Mouse (Mus musculus) stomach, postnatal 0 days (tissue): ENCODE results near the gene H2-T22. TPM values are rescaled to one million over a fixed set of nuclear protein-coding genes. Genes with fewer than 3 reads are reported as not detected.
"Not testable (repeated sequence)": the region's sequence is repeated elsewhere in the genome, so short reads cannot be mapped to it uniquely, and the experiment has no call there.

Experiments
- ATAC-seq: fragments of 200-750 bp; cut with Nextera tagmentation; 2 replicates; pipeline ENCODE4 v1.8.0; 2017; ENCODE audit not compliant: low FRiP score, low TSS enrichment
- DNase-seq: peaks from one replicate; pipeline ENCODE4 v3.0.0-alpha.2; 2016; ENCODE audit warnings: low spot score
- H3K27ac ChIP-seq: fragments of 300-500 bp; sonication (generic); replicated peaks from 2 replicates; pipeline ENCODE4 v1.5.1; 2014; ENCODE audit warnings: mild to moderate bottlenecking, control low read depth
- H3K27me3 ChIP-seq: fragments of 300-500 bp; sonication (generic); 2 replicates; pipeline ENCODE4 v1.6.1; 2014; ENCODE audit warnings: low read length; ENCODE audit not compliant: control insufficient read depth, insufficient read depth
- H3K36me3 ChIP-seq: fragments of 300-500 bp; sonication (generic); 2 replicates; pipeline ENCODE4 v1.6.1; 2014; ENCODE audit warnings: low read length, mixed read lengths; ENCODE audit not compliant: control insufficient read depth, insufficient read depth
- H3K4me1 ChIP-seq: fragments of 300-500 bp; sonication (generic); replicated peaks from 2 replicates; pipeline ENCODE4 v1.6.1; 2014; ENCODE audit warnings: antibody characterized with exemption; ENCODE audit not compliant: control insufficient read depth, insufficient read depth
- H3K4me2 ChIP-seq: fragments of 300-500 bp; sonication (generic); replicated peaks from 2 replicates; pipeline ENCODE4 v1.6.1; 2014; ENCODE audit warnings: low read depth, mild to moderate bottlenecking, control low read depth, moderate library complexity
- H3K4me3 ChIP-seq: fragments of 300-500 bp; sonication (generic); 2 replicates; pipeline ENCODE4 v1.5.1; 2014; ENCODE audit warnings: low read depth, low read length, control low read depth
- H3K9ac ChIP-seq: fragments of 300-500 bp; sonication (generic); 2 replicates; pipeline ENCODE4 v1.6.1; 2014; ENCODE audit warnings: mild to moderate bottlenecking, low read length, control low read depth, mixed read lengths
- H3K9me3 ChIP-seq: fragments of 300-500 bp; sonication (generic); 2 replicates; pipeline ENCODE4 v1.6.1; 2016; ENCODE audit warnings: low read length; ENCODE audit not compliant: control insufficient read depth
- CTCF ChIP-seq: IDR thresholded peaks from 2 replicates; pipeline ENCODE4 v1.5.1; 2016; ENCODE audit warnings: antibody characterized with exemption, low read depth, mild to moderate bottlenecking, moderate library complexity
- EP300 ChIP-seq: optimal IDR thresholded peaks from 2 replicates; pipeline ENCODE3; 2016; ENCODE audit warnings: antibody characterized with exemption
- whole genome bisulfite sequencing: fragments of 180-500 bp; shearing (Covaris S2); extraction: QIAGEN DNeasy Blood & Tissue Kit; methylation state at CpG from one replicate; pipeline ENCODE4 v1.1.7; 2014; 5-methylcytosine and 5-hydroxymethylcytosine counted together
- polyA plus RNA-seq: library from polyadenylated mRNA; unstranded; fragments of >200 nt; fragmentation: Nextera tagmentation; extraction: Ambion mirVana; gene quantifications from 2 replicates; pipeline ENCODE4 v1.2.1, GENCODE M21; 2015

The H2-T22 gene
- polyA plus RNA-seq, 1 experiment from 2014 or later = 18.9 TPM

DNA sequence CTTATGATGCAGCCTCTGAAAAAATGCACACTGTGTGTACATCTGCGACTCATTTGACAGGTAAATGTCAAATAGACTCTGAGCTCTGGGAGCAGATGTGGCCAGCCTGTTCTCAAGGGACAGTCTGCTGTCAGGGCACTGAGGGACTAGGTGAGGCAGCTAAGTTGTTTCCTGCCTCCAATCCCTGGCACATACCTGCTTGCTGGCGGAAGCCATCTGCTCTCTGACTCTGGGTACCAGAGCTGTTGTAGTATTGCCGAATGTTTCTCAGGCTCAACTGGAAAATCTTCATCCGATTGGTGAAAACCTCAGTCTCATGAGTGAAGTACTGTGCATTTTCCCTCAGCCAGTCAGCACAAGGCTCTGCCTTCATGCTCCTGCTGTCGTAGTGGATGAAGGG is 25.5 kb downstream of the H2-T22 start:
- no peak for ATAC-seq
- WGBS = 85% methylated on average over 5 of the region's 5 CpGs

DNA sequence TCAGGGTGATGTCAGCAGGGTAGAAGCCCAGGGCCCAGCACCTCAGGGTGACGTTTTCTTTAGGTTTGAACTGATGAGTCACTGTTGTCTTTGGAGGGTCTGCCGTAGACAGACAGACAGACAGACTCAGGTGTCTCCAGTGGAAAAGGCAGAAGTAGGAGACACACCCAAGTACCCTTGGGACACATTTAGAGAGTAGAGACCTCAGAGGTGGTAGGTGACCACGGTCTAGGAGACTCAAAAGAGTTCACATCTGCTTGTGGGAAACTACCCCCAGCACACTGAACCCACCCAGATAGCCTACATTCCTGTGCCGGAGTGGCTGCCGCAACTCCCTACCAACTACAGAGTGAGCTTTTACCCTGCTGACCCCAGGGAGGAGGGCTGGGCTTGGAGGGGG is 27.6 kb downstream of the H2-T22 start:
- DNase-seq (no peak), ATAC-seq (no peak; the same call in 1 of the 2 replicates)
- Histone ChIP-seq H3K36me3 (peaks cover 3% of the 10 kb centered on the region; the same call in 1 of the 2 replicates), H3K27me3 (no peaks in the 10 kb centered on the region), H3K27ac (no peak overlapping the region), H3K9ac (no peak overlapping the region), H3K4me2 (no peak overlapping the region), H3K4me1 (no peaks in the 10 kb centered on the region), H3K4me3 (no peak overlapping the region), H3K9me3 (no peaks in the 10 kb centered on the region)
- TF ChIP-seq CTCF = no peak
- WGBS = 89% methylated on average over 5 of the region's 5 CpGs

More for the DNA sequence above, 25.5 kb downstream of the H2-T22 start:
- no peak overlapping the region for H3K27ac ChIP-seq
- H3K4me1 ChIP-seq = no peaks in the 10 kb centered on the region
- H3K36me3 ChIP-seq = peaks cover 3% of the 10 kb centered on the region; the same call in 1 of the 2 replicates
- no peaks in the 10 kb centered on the region for H3K9me3 ChIP-seq
- H3K27me3 ChIP-seq = no peaks in the 10 kb centered on the region
- H3K4me2 ChIP-seq = no peak overlapping the region
- H3K4me3 ChIP-seq = no peak overlapping the region
- H3K9ac ChIP-seq = no peak overlapping the region
- TF ChIP-seq EP300 = no peak
- no peak for TF ChIP-seq CTCF
- DNase-seq = no peak

DNA sequence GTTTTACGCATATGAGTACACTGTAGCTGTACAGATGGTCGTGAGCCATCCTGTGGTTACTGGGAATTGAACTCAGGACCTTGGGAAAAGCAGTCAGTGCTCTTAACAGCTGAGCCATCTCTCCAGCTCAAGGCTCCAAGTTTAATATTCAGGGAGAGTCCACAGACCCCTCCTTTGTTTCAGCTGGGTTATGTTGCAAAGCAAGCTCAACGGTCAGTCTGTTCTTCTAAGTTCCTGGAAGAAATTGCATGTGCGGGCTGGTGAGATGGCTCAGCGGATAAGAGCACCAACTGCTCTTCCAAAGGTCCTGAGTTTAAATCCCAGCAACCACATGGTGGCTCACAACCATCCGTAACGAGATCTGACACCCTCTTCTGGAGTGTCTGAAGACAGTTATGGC is 38.1 kb downstream of the H2-T22 start:
- H3K4me2 ChIP-seq, H3K4me1 ChIP-seq, ATAC-seq, H3K9ac ChIP-seq, H3K27me3 ChIP-seq, H3K27ac ChIP-seq, H3K9me3 ChIP-seq, DNase-seq, H3K36me3 ChIP-seq, H3K4me3 ChIP-seq: not testable (repeated sequence)
- 86% methylated on average over 7 of the region's 7 CpGs for WGBS

DNA sequence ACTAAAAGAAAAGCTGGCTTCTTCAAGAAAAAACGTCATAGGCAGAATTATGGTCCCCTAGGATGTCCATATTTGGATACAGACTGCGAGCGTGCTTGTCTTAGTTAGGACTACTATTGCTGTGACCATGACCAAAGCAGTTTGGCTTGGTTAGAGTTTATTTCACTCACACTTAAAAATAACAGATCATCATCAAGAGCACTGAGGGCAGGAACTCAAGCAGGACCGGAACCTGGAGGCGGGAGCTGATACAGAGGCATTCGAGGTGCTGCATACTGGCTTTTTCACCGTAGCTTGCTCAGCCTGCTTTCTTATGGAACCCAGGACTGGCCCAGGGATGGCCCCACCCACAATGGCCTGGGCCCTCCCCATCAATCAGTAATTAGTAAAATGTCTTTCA is 39.2 kb downstream of the H2-T22 start:
- DNase-seq (no peak), ATAC-seq (no peak)
- no peak overlapping the region for H3K9ac ChIP-seq
- TF ChIP-seq EP300 = no peak
- no peak for TF ChIP-seq CTCF
- no peak overlapping the region for H3K4me3 ChIP-seq
- no peak overlapping the region for H3K4me2 ChIP-seq
- 91% methylated on average over 7 of the region's 7 CpGs for WGBS
- H3K4me1 ChIP-seq = no peaks in the 10 kb centered on the region
- H3K27ac ChIP-seq = no peak overlapping the region
- no peaks in the 10 kb centered on the region for H3K9me3 ChIP-seq
- H3K27me3 ChIP-seq = no peaks in the 10 kb centered on the region
- H3K36me3 ChIP-seq = no peaks in the 10 kb centered on the region

DNA sequence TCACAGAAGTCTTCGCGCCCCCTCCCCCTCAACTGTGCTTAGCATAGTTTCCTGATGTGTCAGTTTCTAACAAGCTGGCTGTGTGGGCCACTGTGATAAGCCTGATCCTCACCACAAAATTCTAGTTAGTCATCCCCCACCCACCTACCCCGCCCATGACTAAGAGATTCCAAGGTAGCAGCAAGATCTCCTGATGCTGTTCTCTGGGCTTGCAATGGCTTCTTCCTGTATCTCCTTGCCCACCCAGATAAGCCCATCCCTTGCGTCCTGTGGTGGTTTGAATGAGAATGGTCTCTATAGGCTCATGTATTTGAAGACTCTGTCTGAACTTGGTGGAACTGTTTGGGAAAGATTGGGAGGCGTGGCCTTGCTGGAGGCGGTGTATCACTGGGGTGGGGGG is 40.6 kb downstream of the H2-T22 start:
- H3K36me3 ChIP-seq = no peaks in the 10 kb centered on the region
- no peak overlapping the region for H3K27ac ChIP-seq
- no peak for ATAC-seq
- no peak overlapping the region for H3K4me3 ChIP-seq
- DNase-seq = no peak
- H3K27me3 ChIP-seq = no peaks in the 10 kb centered on the region
- H3K9me3 ChIP-seq = no peaks in the 10 kb centered on the region
- 95% methylated on average over 6 of the region's 6 CpGs for WGBS
- H3K9ac ChIP-seq = no peak overlapping the region
- TF ChIP-seq EP300 (no peak), CTCF (no peak)
- no peak overlapping the region for H3K4me2 ChIP-seq
- H3K4me1 ChIP-seq = no peaks in the 10 kb centered on the region

DNA sequence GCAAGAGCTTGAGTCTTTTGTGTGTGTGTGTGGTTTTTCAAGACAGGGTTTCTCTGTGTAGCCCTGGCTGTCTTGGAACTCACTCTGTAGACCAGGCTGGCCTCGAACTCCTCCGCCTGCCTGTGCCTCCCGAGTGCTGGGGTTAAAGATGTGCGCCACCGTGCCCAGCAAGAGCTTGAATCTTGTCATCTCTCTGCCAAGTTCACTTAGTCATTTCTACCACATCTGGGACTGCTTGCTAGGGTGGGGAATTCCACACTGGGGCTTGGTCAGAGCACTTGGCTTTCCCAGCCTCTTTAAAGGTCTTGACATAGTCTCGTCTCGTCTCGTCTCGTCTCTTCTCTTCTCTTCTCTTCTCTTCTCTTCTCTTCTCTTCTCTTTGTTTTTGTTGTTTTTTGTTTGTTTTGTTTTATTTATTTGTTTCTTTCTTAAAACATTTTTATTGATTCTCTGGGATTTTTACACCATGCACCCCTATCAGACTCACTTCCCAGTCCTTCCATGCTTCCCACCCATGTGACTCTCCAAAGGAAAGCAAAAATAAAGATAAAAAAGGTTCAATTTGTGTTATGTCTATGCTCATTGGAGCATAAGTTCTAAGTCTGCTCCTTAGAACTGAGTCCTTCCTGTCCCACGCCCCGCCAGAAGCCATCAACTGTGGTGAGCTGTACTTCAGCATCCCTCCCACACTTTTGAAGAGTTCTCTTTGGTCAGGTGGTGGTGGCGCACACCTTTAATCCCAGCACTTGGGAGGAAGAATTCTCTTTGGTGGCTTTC is 41.2 kb downstream of the H2-T22 start:
- no peak for ATAC-seq
- TF ChIP-seq EP300 = no peak
- TF ChIP-seq CTCF = no peak

More for the DNA sequence above, 41.2 kb downstream of the H2-T22 start:
- no peaks in the 10 kb centered on the region for H3K36me3 ChIP-seq
- no peaks in the 10 kb centered on the region for H3K27me3 ChIP-seq
- no peaks in the 10 kb centered on the region for H3K9me3 ChIP-seq
- H3K4me2 ChIP-seq = no peak overlapping the region
- no peak for DNase-seq
- H3K4me3 ChIP-seq = no peak overlapping the region
- H3K4me1 ChIP-seq = no peaks in the 10 kb centered on the region
- 84% methylated on average over 12 of the region's 12 CpGs for WGBS
- no peak overlapping the region for H3K27ac ChIP-seq
- H3K9ac ChIP-seq = no peak overlapping the region
